Mouse (Mus musculus): ENCODE measurements around the gene Atm. TPM values are rescaled to one million over a fixed set of nuclear protein-coding genes. Genes with fewer than 3 reads are reported as not detected.

Atm gene
- polyA plus RNA-seq (2017; shearing (Covaris generic)), result 28.3 TPM

GRCm38 (mm10) chr9:53536558-53537320, at the start of gene Atm, which contains the start of gene Npat:
Atm (minus strand) TSS chr9:53536740.
Npat (plus strand) TSS chr9:53537047.

DNA sequence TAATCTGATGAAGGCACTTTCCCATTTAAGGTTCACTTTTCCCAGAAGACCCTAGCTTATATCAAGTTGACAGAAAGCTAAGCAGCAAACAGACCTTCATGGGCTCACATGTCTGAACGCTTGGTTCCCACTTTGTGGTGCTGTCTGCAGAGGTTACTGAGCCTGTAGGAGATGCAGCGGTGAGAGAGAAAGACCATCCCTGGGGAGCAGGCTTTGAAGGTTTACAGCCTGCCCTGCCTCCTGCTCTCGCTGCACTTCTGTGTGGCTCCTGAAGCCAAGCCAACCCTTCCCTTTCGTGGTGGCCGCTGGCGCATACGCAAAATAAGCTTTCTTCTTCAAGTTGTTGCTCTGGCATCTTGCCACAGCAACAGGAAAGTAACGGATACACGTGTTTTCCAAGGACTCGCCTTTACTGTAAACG, 134.2 kb downstream of the Atm start, which contains the start of gene 4930550C14Rik:
4930550C14Rik (plus strand) TSS at position 35 of the 421 bp plus-strand sequence.

Other genes with a start within 250 kb of the Atm start
- 0.83 TPM for gene Exph5, start 235.1 kb downstream of the Atm start, polyA plus RNA-seq (2017; shearing (Covaris generic))
- 3.2 TPM for gene Kdelc2, start 152.7 kb downstream of the Atm start, polyA plus RNA-seq (2017; shearing (Covaris generic))
- 0.41 TPM for gene 4930550C14Rik, start 134.4 kb downstream of the Atm start, polyA plus RNA-seq (2017; shearing (Covaris generic))
- 17.1 TPM for gene Npat, start 307 bp upstream of the Atm start, polyA plus RNA-seq (2017; shearing (Covaris generic))
- gene Acat1, start 73.6 kb upstream of the Atm start, polyA plus RNA-seq (2017; shearing (Covaris generic)), result 69.5 TPM
- gene Cul5, start 133.3 kb upstream of the Atm start, polyA plus RNA-seq (2017; shearing (Covaris generic)), result 40.5 TPM
- 0.12 TPM for gene Rab39, start 169.5 kb upstream of the Atm start, polyA plus RNA-seq (2017; shearing (Covaris generic))
- 18.0 TPM for gene Slc35f2, start 234.8 kb upstream of the Atm start, polyA plus RNA-seq (2017; shearing (Covaris generic))

Measured in CD4-positive, CD25-positive, alpha-beta regulatory T cell (primary cell).